Mouse (Mus musculus): Measurements from ENCODE around the gene Dhx57. TPM values are rescaled to one million over a fixed set of nuclear protein-coding genes. Genes with fewer than 3 reads are reported as not detected.

Dhx57 gene
- polyA plus RNA-seq (2015; fragmentation: Nextera tagmentation; extraction: Ambion mirVana) = 4.7 TPM in 2 replicates

GRCm38 (mm10) chr17:80290074-80290657, at the start of gene Dhx57, which contains the start of gene Morn2:
Dhx57 (minus strand) TSS chr17:80290476.
Morn2 (plus strand) TSS chr17:80290203.

GRCm38 (mm10) chr17:80307251-80307650, 17.0 kb upstream of the Dhx57 start, which contains the start of gene Arhgef33:
Arhgef33 (plus strand) TSS chr17:80307407.

GRCm38 (mm10) chr17:80224326-80225116, 65.8 kb downstream of the Dhx57 start, which contains the start of gene Gemin6:
Gemin6 (plus strand) TSS chr17:80224441.

GRCm38 (mm10) chr17:80206671-80207581, 83.3 kb downstream of the Dhx57 start, which contains the start of the genes Srsf7 and Ttc39d:
Srsf7 (minus strand) TSS chr17:80207307.
Ttc39d (plus strand) TSS chr17:80207460.

Other genes starting within 250 kb of the Dhx57 start
- 15.3 and 21.1 TPM in 2 replicates for gene Hnrnpll, start 228.1 kb downstream of the Dhx57 start, polyA plus RNA-seq (2015; fragmentation: Nextera tagmentation; extraction: Ambion mirVana)
- 7.2 and 10.6 TPM in 2 replicates for gene Galm, start 163.0 kb downstream of the Dhx57 start, polyA plus RNA-seq (2015; fragmentation: Nextera tagmentation; extraction: Ambion mirVana)
- 115 and 142 TPM in 2 replicates for gene Srsf7, start 83.2 kb downstream of the Dhx57 start, polyA plus RNA-seq (2015; fragmentation: Nextera tagmentation; extraction: Ambion mirVana)
- gene Ttc39d, start 83.0 kb downstream of the Dhx57 start, polyA plus RNA-seq (2015; fragmentation: Nextera tagmentation; extraction: Ambion mirVana) = 0.09 TPM in 1 of 2 replicates, not detected in the other
- 14.3 and 16.4 TPM in 2 replicates for gene Gemin6, start 66.0 kb downstream of the Dhx57 start, polyA plus RNA-seq (2015; fragmentation: Nextera tagmentation; extraction: Ambion mirVana)
- gene Morn2, start 273 bp downstream of the Dhx57 start, polyA plus RNA-seq (2015; fragmentation: Nextera tagmentation; extraction: Ambion mirVana) = 9.4 and 9.6 TPM in 2 replicates
- 1.5 and 2.3 TPM in 2 replicates for gene Arhgef33, start 16.9 kb upstream of the Dhx57 start, polyA plus RNA-seq (2015; fragmentation: Nextera tagmentation; extraction: Ambion mirVana)
- gene Gm10190, start 83.1 kb upstream of the Dhx57 start, polyA plus RNA-seq (2015; fragmentation: Nextera tagmentation; extraction: Ambion mirVana) = 1.6 and 3.6 TPM in 2 replicates
- 1.8 and 2.3 TPM in 2 replicates for gene Sos1, start 190.0 kb upstream of the Dhx57 start, polyA plus RNA-seq (2015; fragmentation: Nextera tagmentation; extraction: Ambion mirVana)